Mouse (Mus musculus) heart, postnatal 0 days (tissue): ENCODE measurements around the gene Gm21985. TPM values are rescaled to one million over a fixed set of nuclear protein-coding genes. Genes with fewer than 3 reads are reported as not detected.

ENCODE experiments used
- ATAC-seq: fragments of 200-750 bp; cut with Nextera tagmentation; 2 replicates; pipeline ENCODE4 v1.8.0; 2017; ENCODE audit warnings: low read depth, moderate number of reproducible peaks, moderate library complexity; ENCODE audit not compliant: insufficient read depth
- DNase-seq: peaks from one replicate; pipeline ENCODE4 v3.0.0-alpha.2; 2016; ENCODE audit warnings: low spot score
- H3K27ac ChIP-seq: fragments of 300-500 bp; sonication (generic); 2 replicates; pipeline ENCODE4 v1.5.1; 2014; ENCODE audit warnings: low read depth, mild to moderate bottlenecking
- H3K27me3 ChIP-seq: fragments of 300-500 bp; sonication (generic); 2 replicates; pipeline ENCODE4 v1.6.1; 2014; ENCODE audit warnings: low read length, mixed read lengths; ENCODE audit not compliant: control insufficient read depth, insufficient read depth
- H3K36me3 ChIP-seq: fragments of 300-500 bp; sonication (generic); replicated peaks from 2 replicates; pipeline ENCODE4 v1.6.1; 2014; ENCODE audit warnings: low read length, mixed read lengths; ENCODE audit not compliant: control insufficient read depth, insufficient read depth
- H3K4me1 ChIP-seq: fragments of 300-500 bp; sonication (generic); 2 replicates; pipeline ENCODE4 v1.6.1; 2014; ENCODE audit warnings: antibody characterized with exemption; ENCODE audit not compliant: control insufficient read depth, insufficient read depth
- H3K4me2 ChIP-seq: fragments of 300-500 bp; sonication (generic); 2 replicates; pipeline ENCODE4 v1.6.1; 2014; ENCODE audit warnings: low read depth, mild to moderate bottlenecking, low read length, moderate library complexity
- H3K4me3 ChIP-seq: fragments of 300-500 bp; sonication (generic); 2 replicates; pipeline ENCODE4 v1.5.1; 2014; ENCODE audit warnings: low read depth, low read length
- H3K9ac ChIP-seq: fragments of 300-500 bp; sonication (generic); replicated peaks from 2 replicates; pipeline ENCODE4 v1.6.1; 2014; ENCODE audit warnings: low read depth, low read length, mixed read lengths
- H3K9me3 ChIP-seq: fragments of 300-500 bp; sonication (generic); replicated peaks from 2 replicates; pipeline ENCODE4 v1.6.1; 2016; ENCODE audit warnings: low read length; ENCODE audit not compliant: control insufficient read depth
- CTCF ChIP-seq: IDR thresholded peaks from 2 replicates; pipeline ENCODE4 v1.5.1; 2016; ENCODE audit warnings: antibody characterized with exemption, control low read depth, low read depth
- EP300 ChIP-seq: IDR thresholded peaks from 2 replicates; pipeline ENCODE4 v1.6.1; 2016; ENCODE audit warnings: antibody characterized with exemption, low read depth
- WGBS: fragments of 180-500 bp; shearing (Covaris S2); extraction: QIAGEN DNeasy Blood & Tissue Kit; methylation state at CpG from one replicate; pipeline ENCODE4 v1.1.7; 2014; 5-methylcytosine and 5-hydroxymethylcytosine counted together
- polyA plus RNA-seq: library from polyadenylated mRNA; unstranded; fragments of >200 nt; fragmentation: Nextera tagmentation; extraction: Ambion mirVana; gene quantifications from 2 replicates; pipeline ENCODE4 v1.2.1, GENCODE M21; 2015
- total RNA-seq: library from RNA; depleted of rRNA; stranded (reverse); fragments of >200 nt; gene quantifications from 2 replicates; pipeline ENCODE4 v1.2.3, GENCODE M21; 2014; ENCODE audit warnings: low replicate concordance

Gene Gm21985
- total and polyA plus RNA-seq, 2 experiments from 2014 or later, result not detected

GRCm38 (mm10) chr2:112309161-112309600 lies 43.1 kb downstream of the Gm21985 start:
- Histone ChIP-seq H3K9ac (no peak overlapping the region), H3K36me3 (no peaks in the 10 kb centered on the region), H3K4me1 (peaks cover 15% of the 10 kb centered on the region), H3K4me2 (peak overlapping the region; percentile 31), H3K27me3 (no peaks in the 10 kb centered on the region), H3K27ac (peak overlapping the region; percentile 24), H3K4me3 (no peak overlapping the region), H3K9me3 (no peaks in the 10 kb centered on the region)
- 0 out of 2 replicates have a peak, but pooled peaks have one; percentile 36 for ATAC-seq
- TF ChIP-seq EP300, result peak; percentile 49; the same call in 1 of the 2 replicates
- no peak for TF ChIP-seq CTCF
- peak; percentile 44 for DNase-seq
- 20% methylated on average over 10 of the region's 10 CpGs for WGBS

- 89% methylated on average over 7 of the region's 7 CpGs for WGBS
- H3K27ac ChIP-seq, result no peak overlapping the region
- no peaks in the 10 kb centered on the region; the same call in 1 of the 2 replicates for H3K4me1 ChIP-seq
- no peak for ATAC-seq
- no peak overlapping the region for H3K9ac ChIP-seq
- no peaks in the 10 kb centered on the region for H3K27me3 ChIP-seq
- no peaks in the 10 kb centered on the region for H3K36me3 ChIP-seq
- TF ChIP-seq EP300, result no peak
- TF ChIP-seq CTCF, result no peak
- DNase-seq, result no peak
- no peak overlapping the region for H3K4me2 ChIP-seq
- no peak overlapping the region for H3K4me3 ChIP-seq
- H3K9me3 ChIP-seq, result no peaks in the 10 kb centered on the region
Observed at GRCm38 (mm10) chr2:112315638-112316037, 49.5 kb downstream of the Gm21985 start.

GRCm38 (mm10) chr2:112318227-112318626 lies 52.1 kb downstream of the Gm21985 start:
- H3K4me3 ChIP-seq, result no peak overlapping the region
- H3K9ac ChIP-seq, result no peak overlapping the region
- no peaks in the 10 kb centered on the region for H3K36me3 ChIP-seq
- no peak for TF ChIP-seq CTCF
- TF ChIP-seq EP300, result no peak
- H3K4me2 ChIP-seq, result no peak overlapping the region
- no peaks in the 10 kb centered on the region for H3K27me3 ChIP-seq
- no peak overlapping the region for H3K27ac ChIP-seq
- DNase-seq (no peak), ATAC-seq (no peak)
- H3K4me1 ChIP-seq, result no peaks in the 10 kb centered on the region; the same call in 1 of the 2 replicates
- no peaks in the 10 kb centered on the region for H3K9me3 ChIP-seq
- WGBS, result 75% methylated on average over 2 of the region's 2 CpGs

GRCm38 (mm10) chr2:112318905-112319304 lies 52.8 kb downstream of the Gm21985 start:
- DNase-seq (no peak), ATAC-seq (no peak)
- Histone ChIP-seq H3K9ac (no peak overlapping the region), H3K27ac (peak overlapping the region; percentile 3; the same call in 1 of the 2 replicates), H3K27me3 (no peaks in the 10 kb centered on the region), H3K9me3 (no peaks in the 10 kb centered on the region), H3K36me3 (no peaks in the 10 kb centered on the region), H3K4me3 (no peak overlapping the region), H3K4me1 (no peaks in the 10 kb centered on the region; the same call in 1 of the 2 replicates), H3K4me2 (no peak overlapping the region)
- TF ChIP-seq EP300 (no peak), CTCF (no peak)
- WGBS, result 73% methylated on average over 7 of the region's 7 CpGs

- no peaks in the 10 kb centered on the region for H3K36me3 ChIP-seq
- no peak overlapping the region for H3K9ac ChIP-seq
- no peak for ATAC-seq
- TF ChIP-seq CTCF (no peak), EP300 (no peak)
- H3K4me3 ChIP-seq, result no peak overlapping the region
- no peaks in the 10 kb centered on the region for H3K9me3 ChIP-seq
- H3K4me1 ChIP-seq, result peaks cover 6% of the 10 kb centered on the region; the same call in 1 of the 2 replicates
- H3K4me2 ChIP-seq, result no peak overlapping the region
- WGBS, result 67% methylated on average over 11 of the region's 11 CpGs
- no peaks in the 10 kb centered on the region for H3K27me3 ChIP-seq
- H3K27ac ChIP-seq, result no peak overlapping the region
- DNase-seq, result no peak
Observed at GRCm38 (mm10) chr2:112328069-112328777, 62.1 kb downstream of the Gm21985 start.
